Mouse (Mus musculus): ENCODE data around the gene Rab30. TPM values are rescaled to one million over a fixed set of nuclear protein-coding genes. Genes with fewer than 3 reads are reported as not detected.

Rab30 gene
- polyA plus RNA-seq (2015; fragmentation: Nextera tagmentation; extraction: Ambion mirVana), result 8.5 and 9.5 TPM in 2 replicates

DNA sequence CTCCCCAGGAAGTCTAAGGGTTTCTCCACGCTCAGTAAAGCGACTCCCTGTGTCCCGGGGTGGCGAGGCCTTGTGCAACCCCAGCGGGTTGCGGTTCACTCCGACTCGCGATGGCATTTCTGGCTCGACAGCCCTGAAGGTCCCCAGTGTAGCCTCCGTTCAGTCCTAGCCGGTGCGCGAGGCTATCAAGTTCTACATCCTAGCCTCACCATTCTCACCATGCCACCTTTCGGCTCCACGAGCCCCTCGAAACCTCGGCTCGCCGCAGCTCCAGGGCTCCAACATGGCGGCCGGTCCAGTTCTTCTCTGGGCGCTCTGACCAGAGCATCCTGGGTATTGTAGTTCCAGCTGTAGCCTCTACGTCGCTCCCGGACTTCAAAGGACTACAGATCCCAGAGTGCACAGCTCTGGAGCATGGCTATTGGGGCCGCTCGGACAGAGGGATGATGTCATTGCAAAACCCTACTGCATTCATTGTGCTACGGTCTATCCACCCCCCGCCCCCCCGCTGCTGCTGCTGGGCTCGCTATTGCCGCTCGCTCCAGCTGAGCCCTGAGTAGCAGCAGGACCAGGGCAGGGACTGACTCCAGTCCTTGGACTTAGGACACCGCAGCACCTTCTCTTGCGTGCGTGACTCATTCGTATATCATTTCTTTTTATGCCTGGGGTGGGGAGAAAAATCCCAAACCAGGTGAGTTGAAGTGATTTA lies at the start of gene Rab30:
Rab30 (plus strand) TSS at position 452 of the 709 bp plus-strand sequence.

DNA sequence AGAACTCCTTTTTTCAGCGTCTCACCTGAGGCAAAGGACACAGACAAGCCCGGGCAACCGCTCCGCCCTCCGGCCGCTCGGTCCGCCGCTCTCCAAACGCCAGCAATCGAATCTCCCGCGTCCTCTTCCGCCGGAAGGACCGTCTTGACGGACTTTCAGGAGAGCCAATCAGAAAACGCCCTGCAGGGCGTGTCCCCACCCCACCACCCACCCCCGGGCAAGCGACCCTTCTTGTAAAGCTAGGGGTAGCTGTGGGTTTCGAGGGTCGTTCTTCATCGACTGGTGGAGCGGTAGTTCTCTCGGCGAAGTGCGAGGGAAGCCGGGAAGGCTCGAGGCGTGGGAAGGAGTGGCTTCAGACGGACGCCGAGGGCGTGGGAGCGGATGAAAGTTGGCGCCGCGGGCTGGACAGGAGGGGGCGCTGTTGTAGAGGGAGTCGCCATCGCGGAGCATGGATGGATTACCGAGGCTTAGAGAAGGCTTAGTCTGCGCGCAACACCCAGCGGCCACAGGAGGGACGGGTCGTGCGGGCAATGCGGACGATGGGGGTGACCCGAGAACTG lies 132.8 kb downstream of the Rab30 start, which contains the start of the genes Ddias and Prcp:
Ddias (minus strand) TSS at position 132 of the 560 bp plus-strand sequence.
Prcp (plus strand) TSS at position 355 of the 560 bp plus-strand sequence.

Other genes with a start within 250 kb of the Rab30 start
- gene Ccdc90b, start 180.5 kb upstream of the Rab30 start, polyA plus RNA-seq (2015; fragmentation: Nextera tagmentation; extraction: Ambion mirVana), result 36.6 and 44.4 TPM in 2 replicates
- gene Ankrd42, start 104.5 kb upstream of the Rab30 start, polyA plus RNA-seq (2015; fragmentation: Nextera tagmentation; extraction: Ambion mirVana), result 2.3 and 2.5 TPM in 2 replicates
- gene Pcf11, start 71.7 kb upstream of the Rab30 start, polyA plus RNA-seq (2015; fragmentation: Nextera tagmentation; extraction: Ambion mirVana), result 10.3 and 12.4 TPM in 2 replicates
- 2.7 and 3.6 TPM in 2 replicates for gene Ddias, start 132.6 kb downstream of the Rab30 start, polyA plus RNA-seq (2015; fragmentation: Nextera tagmentation; extraction: Ambion mirVana)
- gene Prcp, start 132.9 kb downstream of the Rab30 start, polyA plus RNA-seq (2015; fragmentation: Nextera tagmentation; extraction: Ambion mirVana), result 10.2 and 11.6 TPM in 2 replicates

All from urinary bladder, postnatal 0 days (tissue).